Mouse (Mus musculus): ENCODE data around the gene Irf2bp2.

DNA sequence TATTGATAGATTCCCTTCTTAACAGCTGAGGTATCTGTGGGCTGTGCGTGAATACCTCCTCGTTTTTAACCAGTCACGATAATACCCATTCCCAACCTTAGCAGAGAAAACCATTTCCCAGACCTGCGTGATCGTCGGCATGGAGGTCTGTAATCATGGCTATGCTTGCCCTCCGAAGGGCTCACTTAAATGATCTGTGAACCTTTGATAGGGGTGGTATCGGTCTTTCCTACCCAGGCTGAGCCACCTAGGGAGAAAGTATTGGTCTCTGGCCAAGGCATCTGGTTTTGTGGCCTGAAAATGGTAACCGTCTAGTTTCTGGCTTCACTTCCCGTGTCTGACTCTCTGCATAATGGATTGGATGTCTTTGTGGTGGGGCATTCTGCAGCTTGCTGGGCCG, 32.6 kb upstream of the Irf2bp2 start:
- no peak for TF ChIP-seq GATA1 (IDR thresholded peaks at IDR 0.05; ENCODE audit: borderline replicate concordance, low read length)
- no peak for TF ChIP-seq FLI1 (IDR thresholded peaks at IDR 0.05; ENCODE audit: low read length)
